ENCODE assay signal across 8 mouse cellular contexts in the genomic region with DNA sequence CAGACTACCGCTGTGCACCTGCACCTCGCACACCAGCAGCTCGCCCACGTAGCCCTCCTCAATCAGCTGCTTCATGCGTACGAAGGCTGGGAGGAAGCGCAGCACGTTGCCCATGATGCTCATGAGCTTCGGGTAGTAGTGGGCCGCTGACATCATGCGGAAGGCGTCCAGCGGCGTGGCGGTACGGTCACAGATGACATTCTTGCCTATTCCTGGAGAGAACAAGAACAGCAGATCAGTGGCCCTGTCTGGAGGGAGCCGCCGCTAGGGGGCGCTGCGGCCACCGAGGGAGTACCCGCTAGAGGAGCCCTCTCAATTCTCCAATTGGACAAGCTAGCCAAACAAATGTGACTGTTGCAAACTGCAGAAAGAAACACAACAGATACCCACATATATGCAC. TPM values are rescaled to one million over a fixed set of nuclear protein-coding genes. Genes with fewer than 3 reads are reported as not detected.
DNase-seq lines count a peak whose midpoint lies in the region; ATAC-seq and TF ChIP-seq lines count a peak whose summit lies in the region.

No protein-coding gene starts in this region.

- H3K27me3 ChIP-seq in intestine, postnatal 0 days (replicated peaks; ENCODE audit: control insufficient read depth, insufficient read depth, low read length): no peaks in the 10 kb centered on the region
- no peaks in the 10 kb centered on the region for H3K27me3 ChIP-seq in intestine, embryonic 16.5 days (replicated peaks; ENCODE audit: control insufficient read depth, insufficient read depth, low read length)
- H3K27me3 ChIP-seq in forebrain, embryonic 15.5 days: no peaks in the 10 kb centered on the region
- no peaks in the 10 kb centered on the region for H3K27me3 ChIP-seq in neural tube, embryonic 11.5 days (ENCODE audit: control insufficient read depth, insufficient read depth, low read length)

- H3K4me3 ChIP-seq in intestine, postnatal 0 days (ENCODE audit: low read depth, low read length): no peak overlapping the region
- no peak overlapping the region for H3K4me3 ChIP-seq in intestine, embryonic 16.5 days (ENCODE audit: low read length)
- H3K4me3 ChIP-seq in forebrain, embryonic 15.5 days: no peak overlapping the region
- no peak overlapping the region for H3K4me3 ChIP-seq in neural tube, embryonic 11.5 days (ENCODE audit: low read depth, low read length)

- H3K4me1 ChIP-seq in intestine, postnatal 0 days (replicated peaks; ENCODE audit: control insufficient read depth, insufficient read depth, low read length): no peaks in the 10 kb centered on the region
- H3K4me1 ChIP-seq in intestine, embryonic 16.5 days (ENCODE audit: control insufficient read depth, insufficient read depth, low read length): 0 out of 2 replicates have a peak, but pooled peaks cover 4% of the 10 kb centered on the region
- H3K4me1 ChIP-seq in forebrain, embryonic 15.5 days: no peaks in the 10 kb centered on the region
- no peaks in the 10 kb centered on the region for H3K4me1 ChIP-seq in neural tube, embryonic 11.5 days (ENCODE audit: control insufficient read depth, insufficient read depth, low read length)

- peak; percentile 76 for TF ChIP-seq CTCF in intestine, postnatal 0 days (IDR thresholded peaks at IDR 0.05; ENCODE audit: low read depth)

- 39% methylated on average over 22 of the region's 22 CpGs for WGBS in intestine, postnatal 0 days
- 45% methylated on average over 22 of the region's 22 CpGs for WGBS in intestine, embryonic 16.5 days
- WGBS in forebrain, embryonic 15.5 days: 45% methylated on average over 22 of the region's 22 CpGs
- WGBS in neural tube, embryonic 11.5 days: 47% methylated on average over 22 of the region's 22 CpGs

- no peaks in the 10 kb centered on the region for H3K36me3 ChIP-seq in intestine, postnatal 0 days (ENCODE audit: control insufficient read depth, insufficient read depth)
- H3K36me3 ChIP-seq in intestine, embryonic 16.5 days (ENCODE audit: control insufficient read depth, insufficient read depth, low read length): no peaks in the 10 kb centered on the region
- H3K36me3 ChIP-seq in forebrain, embryonic 15.5 days: peaks cover 3% of the 10 kb centered on the region; the same call in 1 of the 2 replicates
- no peaks in the 10 kb centered on the region for H3K36me3 ChIP-seq in neural tube, embryonic 11.5 days (ENCODE audit: control insufficient read depth, insufficient read depth, low read length)

- no peaks in the 10 kb centered on the region for H3K9me3 ChIP-seq in intestine, postnatal 0 days (ENCODE audit: control insufficient read depth)
- no peaks in the 10 kb centered on the region for H3K9me3 ChIP-seq in intestine, embryonic 16.5 days (ENCODE audit: control insufficient read depth, low read length)
- H3K9me3 ChIP-seq in forebrain, embryonic 15.5 days: no peaks in the 10 kb centered on the region
- no peaks in the 10 kb centered on the region for H3K9me3 ChIP-seq in neural tube, embryonic 11.5 days (ENCODE audit: control insufficient read depth, low read length)

- peak; percentile 75 for DNase-seq in CD4-positive, CD25-positive, alpha-beta regulatory T cell, adult 2 months (ENCODE audit: low read depth, low spot score)
- DNase-seq in adrenal gland, postnatal 36 days: peak; percentile 64 to 79
- peak; percentile 44 to 54 for DNase-seq in left cerebral cortex, adult 8-10 months (ENCODE audit: low spot score in 2 of 2)
- DNase-seq in neural tube, embryonic 11.5 days (ENCODE audit: low spot score): peak; percentile 56
- no peak for DNase-seq in urinary bladder, postnatal 25 days (ENCODE audit: low spot score)

- no peak overlapping the region for H3K4me2 ChIP-seq in intestine, postnatal 0 days (replicated peaks; ENCODE audit: low read depth)
- H3K4me2 ChIP-seq in intestine, embryonic 16.5 days (ENCODE audit: low read depth, low read length): no peak overlapping the region
- no peak overlapping the region for H3K4me2 ChIP-seq in forebrain, embryonic 15.5 days (replicated peaks)
- no peak overlapping the region for H3K4me2 ChIP-seq in neural tube, embryonic 11.5 days (ENCODE audit: low read depth)

- H3K27ac ChIP-seq in intestine, postnatal 0 days (ENCODE audit: low read depth, low read length): no peak overlapping the region
- no peak overlapping the region for H3K27ac ChIP-seq in intestine, embryonic 16.5 days (ENCODE audit: low read length)
- H3K27ac ChIP-seq in forebrain, embryonic 15.5 days (replicated peaks): no peak overlapping the region
- H3K27ac ChIP-seq in neural tube, embryonic 11.5 days (ENCODE audit: low read depth, low read length): no peak overlapping the region

- no peak overlapping the region for H3K9ac ChIP-seq in intestine, postnatal 0 days (ENCODE audit: low read depth, low read length)
- no peak overlapping the region for H3K9ac ChIP-seq in intestine, embryonic 16.5 days (ENCODE audit: low read depth, low read length)
- no peak overlapping the region for H3K9ac ChIP-seq in forebrain, embryonic 15.5 days (replicated peaks)
- H3K9ac ChIP-seq in neural tube, embryonic 11.5 days (ENCODE audit: low read length): no peak overlapping the region

- no peak for ATAC-seq in intestine, postnatal 0 days
- no peak for ATAC-seq in intestine, embryonic 16.5 days
- ATAC-seq in forebrain, embryonic 15.5 days (replicated peaks): 0 out of 2 replicates have a peak, but pooled peaks have one; percentile 38
- ATAC-seq in neural tube, embryonic 11.5 days (ENCODE audit: insufficient read depth, low FRiP score, low TSS enrichment): no peak

RNA-seq across cellular contexts. Expression of a gene that starts 29.7 kb away (rescaled TPM):
- 22.0 and 24.1 TPM in 2 replicates for polyA plus RNA-seq in intestine, postnatal 0 days (2015; fragmentation: Nextera tagmentation; extraction: Ambion mirVana)
- polyA plus RNA-seq in intestine, embryonic 16.5 days (2015; fragmentation: Nextera tagmentation; extraction: Ambion mirVana): 28.0 and 33.9 TPM in 2 replicates
- total RNA-seq in adrenal gland, postnatal 36 days (2021): 10 to 100 TPM; 16.7 to 17.9 TPM
- polyA plus RNA-seq in forebrain, embryonic 15.5 days (2015; fragmentation: Nextera tagmentation; extraction: Ambion mirVana): 79.1 and 79.9 TPM in 2 replicates
- 10 to 100 TPM; 25.2 to 28.3 (median 26.1) TPM for total RNA-seq in left cerebral cortex, adult 8-10 months (2022)
- polyA plus RNA-seq in neural tube, embryonic 11.5 days (2014; fragmentation: Nextera tagmentation; extraction: Ambion mirVana): 73.7 and 75.4 TPM in 2 replicates
